Mouse (Mus musculus) kidney, adult 2 months (tissue): ENCODE measurements at regions not wholly inside any gene's neighbourhood (a gene's known extent, or its start where the extent isn't known, plus 50 kb on each side); places are given as distances from the start of the nearest gene placed in this dataset.

ENCODE experiments used
- DNase-seq: peaks from one replicate; pipeline ENCODE4 v3.0.0; 2021
- H3K27ac ChIP-seq: fragments of 200-500 bp; 2 replicates; pipeline ENCODE4 v1.5.1; 2012; ENCODE audit warnings: low read depth, low read length, control low read depth, inconsistent platforms; ENCODE audit not compliant: insufficient read depth
- H3K27me3 ChIP-seq: fragments of 200-500 bp; replicated peaks from 2 replicates; pipeline ENCODE4 v1.6.1; 2012; ENCODE audit warnings: mild to moderate bottlenecking, moderate library complexity, low read length, inconsistent platforms; ENCODE audit not compliant: control insufficient read depth, insufficient read depth
- H3K36me3 ChIP-seq: fragments of 200-500 bp; 2 replicates; pipeline ENCODE4 v1.6.1; 2012; ENCODE audit warnings: mild to moderate bottlenecking, moderate library complexity, low read length, inconsistent platforms; ENCODE audit not compliant: control insufficient read depth, insufficient read depth
- H3K4me1 ChIP-seq: fragments of 200-500 bp; 2 replicates; pipeline ENCODE4 v1.6.1; 2011; ENCODE audit warnings: low read length; ENCODE audit not compliant: control insufficient read depth, insufficient read depth
- H3K4me3 ChIP-seq: fragments of 200-500 bp; 2 replicates; pipeline ENCODE4 v1.5.1; 2011; ENCODE audit warnings: mild to moderate bottlenecking, low read depth, low read length, control low read depth; ENCODE audit not compliant: insufficient read depth
- CTCF ChIP-seq: fragments of 200-500 bp; conservative IDR thresholded peaks from 2 replicates; pipeline ENCODE4 v1.5.1; 2011; ENCODE audit warnings: low read depth, mild to moderate bottlenecking, control low read depth, low read length, moderate library complexity, mixed read lengths; ENCODE audit not compliant: insufficient read depth, insufficient read length
- POLR2A ChIP-seq: fragments of 200-500 bp; IDR thresholded peaks from one replicate; pipeline ENCODE4 v1.6.1; 2011; ENCODE audit warnings: low read depth, low read length, control low read depth
- WGBS: fragments of 180-500 bp; shearing (Covaris S2); methylation state at CpG from one replicate; pipeline ENCODE4 v1.1.7; 2018; 5-methylcytosine and 5-hydroxymethylcytosine counted together

DNA sequence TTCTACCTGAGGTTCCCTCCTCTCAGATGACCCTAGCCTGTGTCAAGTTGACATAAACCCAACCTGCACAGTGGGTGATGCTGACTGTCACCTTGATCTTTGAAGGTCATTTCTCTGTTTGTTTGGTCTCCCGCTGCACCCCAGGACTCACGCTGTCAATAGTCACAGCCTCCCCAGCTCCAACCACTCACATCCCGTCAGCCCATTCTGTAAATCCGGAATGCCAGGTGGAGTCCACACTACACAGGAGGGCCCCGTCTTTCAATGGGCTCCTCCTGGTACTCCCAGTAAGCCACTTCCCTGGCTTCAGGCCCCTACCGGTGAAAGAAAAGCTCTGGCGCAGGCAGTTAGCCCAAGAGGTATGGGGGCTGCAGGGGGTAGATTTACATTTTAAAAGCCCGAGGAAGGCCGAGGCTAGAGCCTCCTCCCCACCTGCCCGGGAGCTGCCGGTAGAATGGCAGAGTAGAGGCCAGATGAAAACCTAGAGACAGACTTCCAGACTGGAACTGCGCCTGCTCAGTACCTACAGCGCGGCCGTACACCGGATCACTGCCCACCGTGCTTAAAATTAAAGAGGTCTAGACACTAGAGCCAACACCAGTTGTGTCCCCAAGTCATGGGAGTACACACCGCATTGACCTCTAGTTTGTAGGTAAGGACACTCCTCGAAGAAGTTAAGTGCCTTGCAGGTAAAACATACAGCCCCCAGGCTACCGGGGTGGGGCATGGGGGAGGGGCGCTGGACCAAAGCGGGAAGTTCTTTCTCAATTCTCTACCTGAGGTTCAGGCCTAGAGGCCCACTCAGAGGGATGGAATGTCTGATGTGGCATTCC is 123.8 kb upstream of the Med13l start:
- H3K27ac ChIP-seq, result no peak overlapping the region
- H3K4me3 ChIP-seq, result no peak overlapping the region
- H3K4me1 ChIP-seq, result no peaks in the 10 kb centered on the region
- H3K36me3 ChIP-seq, result no peaks in the 10 kb centered on the region
- no peak for TF ChIP-seq POLR2A
- TF ChIP-seq CTCF, result no peak
- no peak for DNase-seq
- WGBS, result 37% methylated on average over 22 of the region's 22 CpGs
- H3K27me3 ChIP-seq, result no peaks in the 10 kb centered on the region

DNA sequence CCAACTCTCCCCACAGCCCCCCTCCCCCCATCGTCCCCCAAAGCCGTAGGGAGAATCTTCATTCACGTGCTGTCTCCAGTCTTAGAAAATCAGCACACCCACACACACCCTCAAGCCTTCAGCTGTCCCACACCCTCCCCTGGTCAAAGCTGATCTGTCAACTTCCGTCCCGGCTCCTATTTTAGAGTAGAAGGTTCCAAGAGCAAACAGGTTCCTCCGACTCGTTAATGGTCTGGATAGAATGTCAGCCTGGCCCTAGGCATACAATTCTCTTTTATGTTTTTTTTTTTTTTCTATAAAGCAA is 123.2 kb upstream of the Med13l start:
- WGBS, result 61% methylated on average over 7 of the region's 7 CpGs
- no peaks in the 10 kb centered on the region for H3K36me3 ChIP-seq
- H3K4me3 ChIP-seq, result no peak overlapping the region
- no peak for TF ChIP-seq POLR2A
- TF ChIP-seq CTCF, result no peak
- H3K27ac ChIP-seq, result no peak overlapping the region
- H3K27me3 ChIP-seq, result no peaks in the 10 kb centered on the region
- no peak for DNase-seq
- no peaks in the 10 kb centered on the region for H3K4me1 ChIP-seq

DNA sequence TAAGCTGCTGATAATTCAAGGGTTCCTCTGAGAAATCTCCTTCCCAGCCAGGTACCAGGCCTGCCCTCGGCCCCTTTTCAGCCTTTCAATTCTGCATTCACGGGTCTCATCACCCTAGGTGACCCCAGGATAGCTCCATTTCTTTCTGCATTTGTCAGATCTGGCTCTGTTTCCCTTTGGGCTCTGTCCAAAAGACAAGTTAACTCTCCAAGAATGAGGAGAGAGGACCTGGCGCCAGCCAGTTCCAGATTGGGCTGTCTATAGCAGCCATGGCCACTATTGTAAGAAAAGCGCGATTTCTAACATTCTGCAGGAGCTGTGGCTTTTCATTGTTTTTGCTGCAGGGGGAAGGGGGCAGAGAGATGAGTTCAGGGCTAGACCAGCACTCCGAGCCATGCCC is 122.5 kb upstream of the Med13l start:
- Histone ChIP-seq H3K27me3 (no peaks in the 10 kb centered on the region), H3K36me3 (no peaks in the 10 kb centered on the region), H3K27ac (no peak overlapping the region), H3K4me3 (no peak overlapping the region), H3K4me1 (no peaks in the 10 kb centered on the region)
- TF ChIP-seq POLR2A, result no peak
- TF ChIP-seq CTCF, result no peak
- DNase-seq, result no peak
- WGBS, result 60% methylated on average over 6 of the region's 6 CpGs

DNA sequence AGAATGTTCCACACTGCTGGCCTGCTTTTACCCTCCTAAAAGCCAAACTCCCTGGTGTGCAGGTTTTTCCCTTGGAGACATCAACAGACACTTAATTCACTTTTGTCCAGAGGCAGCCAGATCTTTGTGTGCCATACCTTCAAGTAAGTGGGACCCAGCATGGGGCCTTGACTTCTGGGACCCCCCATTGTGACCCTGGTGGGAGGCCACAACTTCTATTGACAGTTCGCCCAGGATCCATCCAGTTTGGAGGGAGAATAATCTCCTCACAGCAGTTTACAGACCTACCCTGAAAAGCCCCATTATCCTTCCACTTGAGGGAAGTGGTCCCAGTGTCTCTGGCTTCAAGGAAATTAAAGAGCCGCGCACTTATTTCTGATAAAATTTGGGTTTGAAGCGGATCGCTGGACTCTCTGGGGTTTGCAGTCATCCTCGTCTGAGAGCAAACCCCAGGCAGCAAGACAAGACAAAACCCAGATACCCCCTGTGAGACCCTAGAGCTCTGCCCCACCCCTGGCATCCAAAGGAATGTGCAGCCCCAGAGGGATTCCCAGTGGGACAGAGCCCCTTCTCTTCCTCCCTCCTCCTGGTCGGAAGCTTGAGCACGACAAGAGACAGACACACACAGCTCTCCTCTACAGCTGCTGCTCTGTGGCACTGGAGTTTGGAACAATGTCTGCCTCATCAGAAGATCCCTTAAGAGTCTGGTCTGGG is 115.8 kb upstream of the Med13l start:
- H3K4me3 ChIP-seq, result no peak overlapping the region
- no peaks in the 10 kb centered on the region for H3K36me3 ChIP-seq
- H3K27me3 ChIP-seq, result no peaks in the 10 kb centered on the region
- 74% methylated on average over 8 of the region's 8 CpGs for WGBS
- no peak overlapping the region for H3K27ac ChIP-seq
- TF ChIP-seq CTCF, result no peak
- no peak for TF ChIP-seq POLR2A
- DNase-seq, result no peak
- no peaks in the 10 kb centered on the region for H3K4me1 ChIP-seq

DNA sequence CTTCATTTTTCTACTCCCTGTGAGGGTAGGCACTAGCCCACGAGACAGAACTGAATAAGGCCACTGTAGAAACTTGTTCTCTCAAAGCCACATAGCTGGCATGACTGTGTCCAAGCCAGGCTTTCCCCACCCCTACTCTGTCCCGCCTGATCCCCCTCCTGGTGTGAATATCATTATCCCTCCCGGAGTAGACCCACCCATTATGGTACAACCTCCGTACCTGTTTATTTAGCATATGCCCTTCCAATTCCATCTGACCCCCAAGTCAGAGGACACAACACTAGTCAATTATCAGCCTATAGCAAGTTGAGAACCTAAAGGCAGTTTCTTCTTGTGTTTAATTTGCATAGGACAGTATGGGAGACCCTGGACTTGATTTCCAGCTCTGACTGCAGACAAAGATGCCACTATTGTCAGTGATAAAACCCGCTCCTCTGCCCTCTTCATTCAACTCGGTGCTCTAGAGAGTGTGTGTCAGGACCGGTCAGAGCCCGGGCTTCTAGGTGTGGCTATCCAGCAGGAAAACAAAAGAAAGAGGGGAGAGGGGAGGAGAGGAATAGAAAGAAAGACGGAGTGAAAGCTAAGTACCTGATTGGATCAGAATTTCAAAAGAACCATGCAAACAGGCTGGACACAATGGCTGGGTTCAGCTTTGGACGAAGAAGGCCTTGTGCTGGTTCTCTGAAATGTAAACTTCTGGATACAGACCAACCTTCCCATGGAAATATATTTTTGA is 115.1 kb upstream of the Med13l start:
- Histone ChIP-seq H3K4me3 (no peak overlapping the region), H3K4me1 (no peaks in the 10 kb centered on the region), H3K36me3 (no peaks in the 10 kb centered on the region), H3K27ac (no peak overlapping the region), H3K27me3 (no peaks in the 10 kb centered on the region)
- 73% methylated on average over 10 of the region's 10 CpGs for WGBS
- DNase-seq, result no peak
- no peak for TF ChIP-seq POLR2A
- no peak for TF ChIP-seq CTCF

DNA sequence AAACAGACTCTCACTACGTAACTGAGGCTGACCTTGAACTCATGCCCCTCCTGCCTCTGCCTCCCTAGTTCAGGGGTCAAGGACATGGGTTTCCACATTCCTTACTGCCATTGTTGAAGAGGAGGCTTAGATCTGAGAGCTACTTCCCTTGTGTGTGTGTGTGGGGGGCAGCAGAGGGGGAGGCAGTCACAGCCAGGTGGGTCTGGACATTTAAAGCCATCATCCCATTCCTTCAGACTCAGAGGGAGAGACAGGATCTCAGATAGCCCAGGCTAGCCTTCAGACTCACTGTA is 114.5 kb upstream of the Med13l start:
- no peak overlapping the region for H3K4me3 ChIP-seq
- no peak for DNase-seq
- no peaks in the 10 kb centered on the region for H3K27me3 ChIP-seq
- no peaks in the 10 kb centered on the region for H3K4me1 ChIP-seq
- no peaks in the 10 kb centered on the region for H3K36me3 ChIP-seq
- 91% methylated on average over 1 of the region's 1 CpGs for WGBS
- no peak overlapping the region for H3K27ac ChIP-seq
- TF ChIP-seq POLR2A (no peak), CTCF (no peak)

DNA sequence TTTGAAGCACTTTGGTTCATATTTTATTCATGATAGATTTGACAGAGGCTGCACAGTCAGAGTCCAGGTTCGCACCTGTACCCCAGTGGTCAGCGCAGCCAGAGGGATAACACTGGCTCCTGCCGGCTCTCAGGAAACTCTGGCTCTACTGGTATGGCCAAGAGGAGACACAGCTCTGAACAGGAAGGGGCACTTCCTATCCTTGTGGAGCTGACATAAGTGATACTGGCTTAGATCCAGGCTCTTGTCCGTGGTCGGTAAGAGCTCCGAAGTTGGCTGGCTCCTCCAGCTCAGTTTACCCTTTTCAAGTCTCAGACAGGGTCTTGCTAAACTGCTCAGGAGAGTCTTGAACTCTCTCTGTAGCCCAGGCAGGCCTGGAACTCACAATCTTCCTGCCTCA is 113.6 kb upstream of the Med13l start:
- Histone ChIP-seq H3K4me3 (no peak overlapping the region), H3K27ac (no peak overlapping the region), H3K36me3 (no peaks in the 10 kb centered on the region), H3K4me1 (no peaks in the 10 kb centered on the region), H3K27me3 (no peaks in the 10 kb centered on the region)
- TF ChIP-seq POLR2A (no peak), CTCF (no peak)
- WGBS, result 63% methylated on average over 6 of the region's 6 CpGs
- DNase-seq, result no peak
